Mouse (Mus musculus) embryonic facial prominence, embryonic 12.5 days (tissue): ENCODE results near the gene Stx3. TPM values are rescaled to one million over a fixed set of nuclear protein-coding genes. Genes with fewer than 3 reads are reported as not detected.

Experiments
- ATAC-seq: fragments of 200-750 bp; cut with Nextera tagmentation; 2 replicates; pipeline ENCODE4 v1.8.0; 2017; ENCODE audit not compliant: insufficient number of reproducible peaks, insufficient read depth, low FRiP score, low TSS enrichment
- H3K27ac ChIP-seq: fragments of 300-500 bp; sonication (generic); 2 replicates; pipeline ENCODE4 v1.5.1; 2016; ENCODE audit warnings: mild to moderate bottlenecking
- H3K27me3 ChIP-seq: fragments of 300-500 bp; sonication (generic); 2 replicates; pipeline ENCODE4 v1.6.1; 2016; ENCODE audit warnings: mild to moderate bottlenecking, moderate library complexity
- H3K36me3 ChIP-seq: fragments of 300-500 bp; sonication (generic); 2 replicates; pipeline ENCODE4 v1.6.1; 2016; ENCODE audit warnings: mild to moderate bottlenecking
- H3K4me1 ChIP-seq: fragments of 300-500 bp; sonication (generic); 2 replicates; pipeline ENCODE4 v1.6.1; 2016
- H3K4me2 ChIP-seq: fragments of 300-500 bp; sonication (generic); replicated peaks from 2 replicates; pipeline ENCODE4 v1.6.1; 2016; ENCODE audit warnings: mild to moderate bottlenecking, moderate library complexity
- H3K4me3 ChIP-seq: fragments of 300-500 bp; sonication (generic); 2 replicates; pipeline ENCODE4 v1.5.1; 2016; ENCODE audit warnings: mild to moderate bottlenecking
- H3K9ac ChIP-seq: fragments of 300-500 bp; sonication (generic); 2 replicates; pipeline ENCODE4 v1.6.1; 2016; ENCODE audit warnings: mild to moderate bottlenecking, moderate library complexity
- H3K9me3 ChIP-seq: fragments of 300-500 bp; sonication (generic); 2 replicates; pipeline ENCODE4 v1.6.1; 2016; ENCODE audit warnings: mild to moderate bottlenecking, moderate library complexity
- WGBS: fragments of 180-500 bp; shearing (Covaris S2); methylation state at CpG from one replicate; pipeline ENCODE4 v1.1.7; 2016; 5-methylcytosine and 5-hydroxymethylcytosine counted together
- polyA plus RNA-seq: library from polyadenylated mRNA; unstranded; fragments of >200 nt; fragmentation: Nextera tagmentation; extraction: Ambion mirVana; gene quantifications from 2 replicates; pipeline ENCODE4 v1.2.1, GENCODE M21; 2016

Stx3 gene
- polyA plus RNA-seq, 1 experiment from 2014 or later = 9.0 TPM

DNA sequence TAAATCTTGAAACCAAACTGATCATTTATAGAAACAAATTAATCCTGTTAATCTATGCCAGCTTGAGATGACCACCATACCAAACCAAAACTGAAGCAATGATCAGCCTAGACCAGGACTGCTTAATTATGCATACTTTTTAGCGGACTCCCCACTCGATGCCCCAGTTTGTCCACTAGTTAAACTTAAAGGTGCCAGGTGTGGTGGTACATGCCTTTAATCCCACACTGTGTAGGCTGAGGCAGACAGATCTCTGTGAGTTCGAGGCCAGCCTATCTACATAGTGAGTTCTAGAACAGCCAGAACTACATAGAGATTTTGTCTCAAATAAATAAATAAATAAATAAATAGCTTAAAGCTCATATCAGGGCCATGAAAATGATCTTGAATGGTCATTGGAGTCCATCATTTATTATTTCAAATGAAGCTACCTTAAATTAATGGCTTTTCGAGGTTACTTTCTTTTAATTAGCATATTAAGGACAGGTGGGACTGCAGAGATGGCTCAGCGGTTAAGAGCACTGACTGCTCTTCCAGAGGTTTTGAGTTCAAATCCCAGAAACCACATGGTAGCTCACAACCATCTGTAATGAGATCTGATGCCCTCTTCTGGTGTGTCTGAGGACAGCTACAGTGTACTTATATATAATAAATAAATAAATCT lies 49.8 kb downstream of the Stx3 start:
- ATAC-seq = no peak
- Histone ChIP-seq H3K27me3 (no peaks in the 10 kb centered on the region), H3K4me2 (peak overlapping the region; percentile 72), H3K4me1 (0 out of 2 replicates have a peak, but pooled peaks cover 5% of the 10 kb centered on the region), H3K9ac (no peak overlapping the region), H3K9me3 (no peaks in the 10 kb centered on the region), H3K4me3 (no peak overlapping the region), H3K27ac (no peak overlapping the region), H3K36me3 (peaks cover 9% of the 10 kb centered on the region)
- WGBS = 88% methylated on average over 5 of the region's 5 CpGs

DNA sequence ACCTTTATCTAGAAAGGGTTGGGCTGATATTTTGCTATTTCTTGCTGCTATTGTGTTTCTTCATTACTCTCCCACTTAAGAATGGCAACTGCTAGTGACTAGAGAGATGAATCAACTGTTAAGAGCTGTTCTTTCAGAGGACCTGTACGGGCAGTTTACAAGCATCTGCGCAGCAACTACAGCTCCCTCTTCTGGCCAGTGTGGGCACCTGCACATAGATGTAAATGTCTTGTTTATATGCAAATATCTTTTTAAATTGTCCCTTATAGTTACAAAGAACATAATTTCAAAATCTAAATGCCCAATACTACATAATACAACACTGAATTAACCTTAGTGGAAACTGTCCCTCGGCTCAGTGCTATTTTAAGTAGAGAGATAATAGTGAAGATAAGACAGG lies 51.0 kb downstream of the Stx3 start:
- H3K4me3 ChIP-seq = no peak overlapping the region
- no peaks in the 10 kb centered on the region for H3K9me3 ChIP-seq
- no peak for ATAC-seq
- no peaks in the 10 kb centered on the region for H3K36me3 ChIP-seq
- no peaks in the 10 kb centered on the region for H3K27me3 ChIP-seq
- H3K4me2 ChIP-seq = no peak overlapping the region
- 18% methylated on average over 3 of the region's 3 CpGs for WGBS
- 0 out of 2 replicates have a peak, but pooled peaks cover 5% of the 10 kb centered on the region for H3K4me1 ChIP-seq
- no peak overlapping the region for H3K9ac ChIP-seq
- H3K27ac ChIP-seq = no peak overlapping the region

DNA sequence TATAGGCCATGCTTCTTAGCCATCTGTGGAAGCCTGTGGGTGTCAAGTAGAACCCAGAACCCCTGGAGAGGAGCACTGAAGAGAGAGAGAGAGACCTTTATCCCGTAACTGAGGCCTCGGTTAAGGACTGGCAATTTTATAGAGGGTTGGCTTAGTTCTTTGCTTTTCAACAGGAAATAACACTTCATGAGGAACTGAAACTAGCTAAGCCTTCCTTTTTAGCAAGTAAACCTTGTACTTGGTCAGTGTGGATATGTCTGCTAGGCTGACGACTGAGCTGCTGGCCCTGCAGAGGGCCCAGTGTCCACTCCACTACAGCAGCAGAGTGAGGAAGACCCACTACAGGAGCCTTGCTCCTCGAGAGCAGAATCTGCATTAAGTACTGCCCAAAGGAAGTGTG lies 52.8 kb downstream of the Stx3 start:
- Histone ChIP-seq H3K4me2 (no peak overlapping the region), H3K4me3 (no peak overlapping the region), H3K27ac (no peak overlapping the region), H3K9me3 (no peaks in the 10 kb centered on the region), H3K27me3 (no peaks in the 10 kb centered on the region), H3K4me1 (0 out of 2 replicates have a peak, but pooled peaks cover 5% of the 10 kb centered on the region), H3K9ac (no peak overlapping the region), H3K36me3 (no peaks in the 10 kb centered on the region)
- 80% methylated on average over 4 of the region's 4 CpGs for WGBS
- ATAC-seq = no peak

DNA sequence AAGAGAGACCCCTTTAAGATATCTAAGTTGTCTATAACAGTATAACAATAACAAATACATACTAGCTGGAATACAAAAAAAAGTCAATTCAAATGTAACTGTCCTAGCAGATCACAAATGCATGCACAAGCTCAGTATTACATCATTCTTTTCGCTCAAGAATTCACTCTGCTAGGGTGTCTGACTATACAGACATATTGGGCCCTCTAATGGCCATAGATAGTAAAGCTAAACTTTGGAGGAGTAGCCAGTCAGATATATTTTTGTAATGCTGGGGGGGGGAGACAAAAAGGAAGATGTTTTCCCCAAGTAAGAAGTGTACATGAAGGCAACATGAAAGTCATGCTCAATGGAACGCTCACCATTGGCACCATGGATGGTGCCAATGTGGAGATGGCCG lies 54.1 kb downstream of the Stx3 start:
- 79% methylated on average over 3 of the region's 3 CpGs for WGBS
- Histone ChIP-seq H3K4me1 (no peaks in the 10 kb centered on the region), H3K4me3 (no peak overlapping the region), H3K9ac (no peak overlapping the region), H3K27me3 (no peaks in the 10 kb centered on the region), H3K27ac (no peak overlapping the region), H3K36me3 (no peaks in the 10 kb centered on the region), H3K4me2 (no peak overlapping the region), H3K9me3 (no peaks in the 10 kb centered on the region)
- no peak for ATAC-seq

DNA sequence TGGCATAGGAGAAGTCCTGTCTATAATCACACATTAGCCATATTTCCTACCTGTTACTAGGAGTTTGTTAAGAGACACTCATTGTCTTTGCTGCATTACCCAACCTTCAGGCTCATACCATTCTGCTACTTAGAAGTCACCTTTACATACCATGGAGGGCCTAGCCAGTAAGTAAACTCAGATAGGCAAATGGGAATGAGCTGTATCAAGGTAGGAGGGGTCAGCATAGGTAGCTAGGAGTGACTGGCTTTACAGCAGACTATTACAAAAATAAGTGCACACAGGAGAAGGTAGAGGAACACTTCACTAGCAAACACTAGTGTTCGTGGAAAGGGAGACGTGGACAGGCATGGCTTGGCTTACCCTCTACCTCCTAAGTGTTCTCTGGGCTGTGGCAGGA lies 71.9 kb downstream of the Stx3 start, which contains the start of gene Gif:
Gif (plus strand) TSS at position 257 of the 400 bp plus-strand sequence.
- no peak within 1 kb of the TSS for H3K4me2 ChIP-seq
- H3K27me3 ChIP-seq = no peaks in the 10 kb centered on the region
- no peaks in the 10 kb centered on the region for H3K4me1 ChIP-seq
- 89% methylated on average over 2 of the region's 2 CpGs for whole genome bisulfite sequencing
- no peaks in the 10 kb centered on the region for H3K9me3 ChIP-seq
- no peak within 1 kb of the TSS for H3K27ac ChIP-seq
- no peak within 1 kb of the TSS for H3K9ac ChIP-seq
- ATAC-seq = no peak
- no peak within 1 kb of the TSS for H3K4me3 ChIP-seq
- no peaks in the 10 kb centered on the region for H3K36me3 ChIP-seq

DNA sequence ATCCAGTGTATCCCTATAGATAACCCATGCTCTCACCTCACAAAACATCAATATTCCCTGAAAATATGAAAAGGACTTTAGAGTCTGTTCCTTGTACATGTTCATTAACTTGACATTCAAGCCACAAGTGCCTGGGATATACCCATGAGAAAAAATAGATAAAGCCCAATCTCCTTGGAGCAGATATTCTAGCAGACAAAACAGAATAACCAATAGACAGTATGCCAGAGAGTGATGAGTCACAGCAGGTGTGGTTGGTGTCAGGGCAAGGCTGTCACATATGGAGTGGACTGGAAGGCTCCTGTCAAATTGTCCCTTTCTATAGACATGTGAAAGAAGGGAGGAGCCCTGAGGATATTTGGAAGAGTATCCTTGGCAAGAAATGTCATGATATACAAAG lies 73.5 kb downstream of the Stx3 start:
- no peaks in the 10 kb centered on the region for H3K9me3 ChIP-seq
- no peak overlapping the region for H3K27ac ChIP-seq
- H3K9ac ChIP-seq = no peak overlapping the region
- no peaks in the 10 kb centered on the region for H3K4me1 ChIP-seq
- no peak overlapping the region for H3K4me2 ChIP-seq
- no peaks in the 10 kb centered on the region for H3K36me3 ChIP-seq
- H3K27me3 ChIP-seq = no peaks in the 10 kb centered on the region
- ATAC-seq = no peak
- no peak overlapping the region for H3K4me3 ChIP-seq

DNA sequence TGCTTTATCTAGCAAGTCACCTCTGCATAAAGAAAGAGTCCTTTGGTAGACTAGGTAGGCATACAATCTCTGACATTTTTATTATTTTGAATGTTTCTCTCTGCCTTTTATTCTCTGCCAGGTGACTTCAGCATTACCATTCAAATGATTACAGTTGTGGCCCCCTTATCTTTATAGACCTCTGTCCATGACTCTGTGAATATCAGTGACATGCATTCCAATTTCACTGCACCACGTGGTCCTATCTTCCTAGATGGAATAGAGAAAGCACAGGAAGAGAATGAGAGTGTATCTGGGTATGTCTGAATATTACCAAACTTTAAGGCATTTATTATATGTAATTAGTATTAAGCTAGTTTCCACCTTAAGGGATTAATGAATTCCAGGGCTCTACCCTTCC lies 82.7 kb downstream of the Stx3 start:
- no peaks in the 10 kb centered on the region for H3K4me1 ChIP-seq
- no peaks in the 10 kb centered on the region for H3K36me3 ChIP-seq
- H3K27ac ChIP-seq = no peak overlapping the region
- no peak for ATAC-seq
- H3K27me3 ChIP-seq = no peaks in the 10 kb centered on the region
- H3K9me3 ChIP-seq = no peaks in the 10 kb centered on the region
- 54% methylated on average over 1 of the region's 1 CpGs for WGBS
- no peak overlapping the region for H3K4me3 ChIP-seq
- H3K4me2 ChIP-seq = no peak overlapping the region
- no peak overlapping the region for H3K9ac ChIP-seq

DNA sequence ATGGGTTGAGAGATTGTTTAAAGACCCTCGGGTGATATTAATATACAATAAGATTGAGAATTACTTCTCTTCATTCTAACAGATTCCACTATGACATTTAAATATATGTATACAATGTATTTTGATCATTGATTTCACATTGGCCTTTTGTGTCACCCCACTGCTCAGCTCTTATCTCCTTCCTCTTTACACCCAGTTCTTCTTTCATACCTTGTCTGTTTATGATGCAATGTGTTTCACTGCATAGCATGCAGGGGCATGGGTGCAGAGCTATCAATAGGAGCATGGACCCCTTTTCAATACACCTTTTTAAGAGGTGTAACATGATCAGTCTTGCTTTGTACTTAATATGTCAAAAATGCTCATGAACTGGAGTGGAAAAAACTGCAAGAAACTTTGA lies 88.9 kb downstream of the Stx3 start:
- Histone ChIP-seq H3K36me3 (no peaks in the 10 kb centered on the region), H3K4me2 (no peak overlapping the region), H3K4me3 (no peak overlapping the region), H3K9ac (no peak overlapping the region), H3K27ac (no peak overlapping the region), H3K9me3 (no peaks in the 10 kb centered on the region), H3K4me1 (no peaks in the 10 kb centered on the region), H3K27me3 (no peaks in the 10 kb centered on the region)
- ATAC-seq = no peak
- WGBS = 73% methylated on average over 1 of the region's 1 CpGs

DNA sequence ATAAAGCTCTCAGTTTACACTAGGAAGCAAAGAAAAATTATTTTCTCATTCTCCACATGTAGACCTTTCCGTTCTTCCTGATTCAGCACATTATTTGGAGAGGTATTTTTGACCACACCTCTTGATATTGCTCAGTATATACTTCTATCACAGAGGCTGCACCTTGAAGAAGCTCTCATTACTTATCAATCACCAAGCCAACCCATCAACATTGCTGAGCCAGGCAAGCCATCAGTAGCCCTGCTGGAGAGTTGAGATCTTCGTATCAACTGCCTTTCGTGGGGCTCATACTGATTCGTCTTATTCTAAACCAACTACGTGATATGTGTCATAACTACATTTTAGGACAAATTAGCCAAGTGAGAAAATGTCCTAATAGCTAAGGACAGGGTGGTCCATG lies 91.9 kb downstream of the Stx3 start:
- no peak for ATAC-seq
- Histone ChIP-seq H3K27ac (no peak overlapping the region), H3K4me1 (no peaks in the 10 kb centered on the region), H3K9me3 (no peaks in the 10 kb centered on the region), H3K4me3 (no peak overlapping the region), H3K4me2 (no peak overlapping the region), H3K27me3 (no peaks in the 10 kb centered on the region), H3K9ac (no peak overlapping the region), H3K36me3 (no peaks in the 10 kb centered on the region)
- WGBS = 90% methylated on average over 5 of the region's 5 CpGs

DNA sequence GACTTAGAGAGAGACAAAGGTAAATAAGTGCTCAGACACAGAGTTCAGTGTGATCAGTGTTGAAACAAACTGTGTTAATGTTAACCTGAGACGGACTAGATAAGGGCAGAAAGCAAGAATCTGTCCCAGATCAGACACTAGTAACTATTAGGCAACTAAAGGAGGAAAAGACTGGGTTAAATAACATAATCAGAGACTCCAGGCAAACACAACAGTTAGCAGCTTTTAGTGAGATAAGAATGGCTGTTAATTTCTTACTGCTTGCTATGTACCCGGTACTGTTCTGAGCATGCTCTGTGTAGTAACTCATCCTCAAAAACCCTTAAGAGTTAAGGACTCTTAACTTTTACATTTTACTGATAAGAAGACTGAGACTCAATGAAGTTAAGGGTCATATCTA lies 93.3 kb downstream of the Stx3 start:
- Histone ChIP-seq H3K36me3 (no peaks in the 10 kb centered on the region), H3K9ac (no peak overlapping the region), H3K4me1 (no peaks in the 10 kb centered on the region), H3K27ac (no peak overlapping the region), H3K9me3 (no peaks in the 10 kb centered on the region), H3K27me3 (no peaks in the 10 kb centered on the region), H3K4me3 (no peak overlapping the region), H3K4me2 (no peak overlapping the region)
- WGBS = 87% methylated on average over 2 of the region's 2 CpGs
- ATAC-seq = no peak
